Mouse (Mus musculus) embryonic stem cell, embryonic (primary cell): ENCODE data around the gene Pigb.

ENCODE experiments used
- CTCF ChIA-PET, 4 experiments: fragments of 300-600 bp in 2 of 4; fragments of 350-600 bp in 2 of 4; sonication (Branson Sonifier 250); formaldehyde crosslinking; loops; one replicate each; lab custom pipeline; 2022; ENCODE audit warnings: inconsistent platforms in 2 of 4; lab: Charles Lee
- POLR2A ChIA-PET, 4 experiments: fragments of 300-600 bp in 2 of 4; fragments of 350-600 bp in 2 of 4; sonication (Branson Sonifier 250); formaldehyde crosslinking; loops; one replicate each; lab custom pipeline; 2022; ENCODE audit warnings: antibody characterized with exemption in 4 of 4, inconsistent platforms in 1 of 4; lab: Charles Lee

Gene Pigb

DNA sequence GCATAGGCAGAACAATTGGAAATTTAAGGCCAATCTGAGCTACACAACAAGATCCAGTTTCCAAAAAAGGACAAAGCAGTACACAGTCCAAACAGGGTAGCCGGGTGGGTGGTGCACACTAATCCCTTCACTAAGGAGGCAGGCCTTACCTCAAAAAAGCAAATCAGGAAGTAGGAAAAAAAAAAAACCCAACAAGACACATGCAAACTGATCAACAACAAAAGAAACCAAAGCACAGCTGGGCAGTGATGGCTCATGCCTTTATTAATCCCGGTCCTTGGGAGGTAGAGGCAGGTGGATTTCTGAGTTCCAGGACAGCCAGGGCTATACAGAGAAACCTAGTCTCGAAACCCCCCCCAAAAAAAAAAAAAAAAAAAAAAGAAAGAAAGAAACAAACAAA lies 52.5 kb downstream of the Pigb start:
- ChIA-PET CTCF (interaction anchor here in 2 of 4 experiments (0.6 to 1.5 kb wide), 2 partner anchors 13 to 104 kb away, joined by 3 read pairs; no protein-coding TSS in a partner anchor), POLR2A (interaction anchor here in 2 of 4 experiments (1.1 to 1.6 kb wide), 5 partner anchors 8 to 79 kb away, joined by 3 to 13 read pairs (median 3); no protein-coding TSS in a partner anchor)

DNA sequence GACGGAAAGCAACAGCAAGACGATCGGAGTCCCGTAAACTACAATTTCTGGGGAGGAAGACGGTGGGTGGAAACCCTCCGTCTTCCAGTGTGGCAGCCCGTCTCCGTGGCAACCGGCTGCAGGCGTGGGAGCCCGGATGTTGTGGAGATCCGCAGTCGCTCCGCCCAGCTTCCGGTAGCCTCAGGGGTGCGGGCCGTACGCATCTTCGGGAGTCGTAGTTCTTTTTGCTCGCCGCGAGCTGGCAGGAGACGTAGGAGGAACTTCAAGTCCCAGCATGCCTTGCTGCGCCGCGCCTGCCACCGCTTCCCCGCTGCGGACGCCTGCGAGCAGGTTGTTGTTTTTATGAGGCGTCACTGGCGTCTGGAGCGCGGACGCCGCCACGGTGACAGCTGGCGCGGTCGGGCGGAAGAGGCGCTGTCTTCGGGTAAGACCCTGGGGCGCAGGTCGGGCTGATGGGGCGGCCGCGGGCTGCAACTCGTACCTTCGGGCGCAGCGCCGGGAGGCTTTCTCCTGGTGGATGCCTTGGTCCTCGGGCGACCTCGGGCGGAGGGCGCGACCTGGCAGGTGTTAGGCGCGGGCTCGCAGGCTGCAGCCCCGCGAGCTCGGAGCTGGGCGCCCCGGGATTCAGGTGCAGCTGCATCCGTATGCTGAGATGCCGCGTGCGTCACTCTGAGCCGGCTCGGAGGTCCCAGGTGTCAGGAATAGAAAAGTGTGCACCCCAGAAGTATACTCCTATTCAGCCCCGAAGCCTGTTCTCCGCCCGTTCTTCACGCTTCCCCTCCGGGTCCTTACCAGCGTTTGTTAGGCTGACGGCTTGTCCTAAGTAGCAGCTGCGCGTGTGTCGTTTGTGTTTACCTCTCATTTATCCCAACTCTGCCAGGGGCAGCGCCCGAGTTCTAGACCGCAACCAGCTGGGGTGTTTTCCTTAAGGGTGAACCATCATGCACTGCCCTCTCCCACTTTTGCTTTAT lies 54.6 kb downstream of the Pigb start, which contains the start of the genes Ccpg1os and Ccpg1:
Ccpg1os (minus strand) TSS at position 133 of the 971 bp plus-strand sequence.
Ccpg1 (plus strand) TSS at position 180 of the 971 bp plus-strand sequence.
- ChIA-PET CTCF (interaction anchor here in 3 of 4 experiments (0.5 to 2.5 kb wide), 10 partner anchors 10 to 59 kb away, joined by 3 to 14 read pairs (median 3); partner anchors contain the start of gene Rab27a (in 1 of the 3)), POLR2A (interaction anchor here in 3 of 4 experiments (0.5 to 3.2 kb wide), 29 partner anchors 9 to 346 kb away, joined by 3 to 46 read pairs (median 4); partner anchors contain the start of genes Rsl24d1 (in 2 of the 3), Gm20509 (in 1 of the 3), Khdc3 (in 1 of the 3) and Rab27a (in 1 of the 3))

GRCm38 (mm10) chr9:72983066-72983465 lies 57.1 kb downstream of the Pigb start:
- ChIA-PET CTCF (no interaction called here), POLR2A (interaction anchor here in 2 of 4 experiments (0.6 to 0.7 kb wide), 2 partner anchors 118 to 203 kb away, joined by 3 to 5 read pairs; no protein-coding TSS in a partner anchor)

DNA sequence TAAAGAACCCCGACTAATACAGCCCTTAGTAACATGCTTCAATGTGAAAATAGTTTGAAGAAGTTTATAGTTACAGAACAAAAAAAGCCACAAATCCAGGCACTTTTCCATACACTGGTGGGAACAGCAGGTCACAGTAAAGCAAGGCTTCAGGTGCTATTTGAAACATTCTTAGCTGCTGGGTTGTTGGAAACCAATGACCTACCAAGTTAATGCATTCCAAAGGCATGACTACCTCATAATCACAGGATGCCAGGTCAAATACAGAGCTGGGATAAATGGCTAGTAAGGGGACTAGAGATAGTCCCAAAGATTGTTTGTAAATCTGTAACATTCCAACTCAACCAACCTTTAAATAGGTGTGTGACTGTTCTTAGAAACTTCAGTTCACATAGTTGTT lies 64.9 kb downstream of the Pigb start:
- POLR2A ChIA-PET: interaction anchor here in 1 of 4 experiments (1.4 kb wide), 1 partner anchor 63 kb away, joined by 3 read pairs; no protein-coding TSS in a partner anchor
- CTCF ChIA-PET: interaction anchor here in 3 of 4 experiments (1.0 to 1.2 kb wide), 3 partner anchors 62 to 117 kb away, joined by 3 to 6 read pairs (median 3); no protein-coding TSS in a partner anchor

- ChIA-PET POLR2A (interaction anchor here in 2 of 4 experiments (0.6 to 1.7 kb wide), 4 partner anchors 10 to 64 kb away, joined by 3 to 4 read pairs (median 4); partner anchors contain the start of genes Ccpg1 (in 1 of the 2), Ccpg1os (in 1 of the 2), Dyx1c1 (in 1 of the 2) and Gm44503 (in 1 of the 2)), CTCF (interaction anchor here (0.6 to 1.2 kb wide), 5 partner anchors 13 to 117 kb away, joined by 3 to 6 read pairs (median 3); no protein-coding TSS in a partner anchor)
Observed at GRCm38 (mm10) chr9:72974734-72975133, 65.4 kb downstream of the Pigb start.

DNA sequence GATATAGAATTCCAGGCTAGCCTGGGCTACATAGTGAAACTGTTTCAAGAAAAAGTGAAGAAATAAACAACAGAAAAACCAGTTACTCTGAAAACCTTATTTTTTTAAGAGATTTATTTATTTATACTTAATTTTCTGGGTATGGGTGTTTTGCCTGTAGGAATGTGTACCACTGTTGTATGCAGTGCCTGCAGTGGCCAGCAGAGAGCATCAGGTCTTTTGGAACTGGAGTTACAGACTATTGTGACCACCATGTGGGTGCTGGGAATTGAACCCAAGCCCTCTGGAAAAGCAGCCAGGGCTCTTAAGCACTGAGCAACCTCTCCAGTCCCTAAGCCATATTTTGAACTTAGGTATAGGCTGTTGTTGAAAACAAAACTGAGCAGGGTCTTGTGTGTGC lies 67.2 kb downstream of the Pigb start:
- ChIA-PET CTCF (interaction anchor here in 1 of 4 experiments (0.8 to 1.9 kb wide), 2 partner anchors 28 to 119 kb away, joined by 4 to 5 read pairs; no protein-coding TSS in a partner anchor), POLR2A (interaction anchor here in 1 of 4 experiments (1.5 to 1.7 kb wide), 2 partner anchors 15 to 23 kb away, joined by 4 to 7 read pairs; partner anchors contain the start of genes Dyx1c1 and Gm44503)

- CTCF ChIA-PET: interaction anchor here in 1 of 4 experiments (0.6 to 1.9 kb wide), 3 partner anchors 28 to 207 kb away, joined by 3 to 5 read pairs (median 5); no protein-coding TSS in a partner anchor
- POLR2A ChIA-PET: interaction anchor here in 2 of 4 experiments (0.9 kb wide), 2 partner anchors 12 to 13 kb away, joined by 4 to 5 read pairs; partner anchors contain the start of genes Ccpg1 (in 1 of the 2) and Ccpg1os (in 1 of the 2)
Observed at GRCm38 (mm10) chr9:72972435-72972834, 67.7 kb downstream of the Pigb start.

GRCm38 (mm10) chr9:72969874-72970273 lies 70.3 kb downstream of the Pigb start:
- ChIA-PET CTCF (interaction anchor here in 2 of 4 experiments (1.3 to 1.7 kb wide), 2 partner anchors 27 to 122 kb away, joined by 3 to 4 read pairs; no protein-coding TSS in a partner anchor), POLR2A (interaction anchor here in 1 of 4 experiments (1.6 kb wide), 1 partner anchor 14 kb away, joined by 3 read pairs; no protein-coding TSS in a partner anchor)

GRCm38 (mm10) chr9:72968349-72969061 lies 71.7 kb downstream of the Pigb start:
- POLR2A ChIA-PET: interaction anchor here in 3 of 4 experiments (0.6 to 1.7 kb wide), 12 partner anchors 11 to 200 kb away, joined by 3 to 5 read pairs (median 3); partner anchors contain the start of gene Rab27a (in 1 of the 3)
- CTCF ChIA-PET: interaction anchor here (0.5 to 2.5 kb wide), 24 partner anchors 10 to 194 kb away, joined by 3 to 17 read pairs (median 4); partner anchors contain the start of genes Dyx1c1 (in 3 of the 4), Gm44503 (in 3 of the 4), Ccpg1 (in 1 of the 4) and Ccpg1os (in 1 of the 4)

DNA sequence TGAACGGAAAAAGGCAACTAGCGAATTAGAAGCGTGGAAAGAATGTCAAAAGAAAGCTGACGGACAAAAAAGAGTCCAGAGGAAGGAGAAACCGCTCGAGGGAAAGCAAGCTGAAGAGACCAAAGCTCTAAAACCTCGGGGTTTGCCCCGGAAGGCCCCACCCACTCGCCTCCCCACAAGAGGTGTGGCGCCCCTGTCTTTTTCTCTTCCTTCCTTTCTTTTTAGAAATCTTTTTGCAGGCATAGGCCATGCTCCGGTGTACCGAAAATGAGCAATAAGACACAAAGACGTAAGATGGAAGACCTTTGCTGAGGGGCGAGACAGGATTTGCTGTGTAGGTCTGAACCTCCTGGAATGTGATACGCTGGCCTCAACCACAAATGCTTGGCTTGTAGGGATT lies 78.2 kb downstream of the Pigb start:
- CTCF ChIA-PET: interaction anchor here in 2 of 4 experiments (0.6 to 1.3 kb wide), 2 partner anchors 82 to 123 kb away, joined by 3 to 8 read pairs; no protein-coding TSS in a partner anchor
- POLR2A ChIA-PET: interaction anchor here in 3 of 4 experiments (0.6 to 1.7 kb wide), 7 partner anchors 12 to 315 kb away, joined by 3 to 5 read pairs (median 4); partner anchors contain the start of genes Ccpg1 (in 1 of the 3) and Ccpg1os (in 1 of the 3)

DNA sequence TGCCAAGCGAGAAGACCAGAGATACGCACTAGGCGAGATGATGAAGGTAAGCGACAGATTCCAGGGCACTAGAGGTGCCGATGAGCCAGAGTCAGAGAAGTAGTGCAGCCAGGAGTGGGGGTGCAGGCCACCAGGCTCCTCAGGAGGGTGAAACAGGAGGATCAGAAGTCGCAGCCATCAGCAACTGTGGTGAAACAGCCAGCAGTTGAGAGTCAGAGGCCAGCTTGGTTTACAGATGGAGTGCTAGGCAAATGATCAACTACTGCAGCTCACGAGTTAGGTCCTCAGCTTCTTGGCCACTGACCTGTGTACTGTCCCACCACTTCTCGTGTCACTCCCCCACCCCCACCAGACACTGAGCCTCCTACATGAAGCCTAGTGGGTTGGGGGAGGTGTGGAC lies 78.8 kb downstream of the Pigb start:
- POLR2A ChIA-PET: interaction anchor here in 2 of 4 experiments (1.1 to 1.7 kb wide), 6 partner anchors 24 to 430 kb away, joined by 3 to 5 read pairs (median 4); partner anchors contain the start of genes Ccpg1 (in 1 of the 2) and Ccpg1os (in 1 of the 2)
- CTCF ChIA-PET: interaction anchor here in 2 of 4 experiments (0.7 to 1.3 kb wide), 2 partner anchors 123 to 273 kb away, joined by 3 to 7 read pairs; no protein-coding TSS in a partner anchor

GRCm38 (mm10) chr9:72958521-72959450 lies 81.4 kb downstream of the Pigb start, which contains the start of the genes Dyx1c1 and Gm44503:
TSS of gene Dyx1c1 (plus strand) at chr9:72958785.
TSS of gene Gm44503 (plus strand) at chr9:72958852.
- ChIA-PET POLR2A (interaction anchor here (0.5 to 2.3 kb wide), 26 partner anchors 8 to 427 kb away, joined by 3 to 13 read pairs (median 3); partner anchors contain the start of genes Pigb (in 1 of the 4), Rfx7 (in 1 of the 4) and Rsl24d1 (in 1 of the 4)), CTCF (interaction anchor here (0.6 to 4.2 kb wide), 23 partner anchors 8 to 225 kb away, joined by 3 to 15 read pairs (median 4); partner anchors contain the start of gene Pigb (in 1 of the 4))
